Mouse (Mus musculus) lung, postnatal 14 days (tissue): Measurements from ENCODE around the gene Fam228b.
A peak's percentile ranks its signal among the peaks of the same experiment; 100 is the strongest.
"Not testable (repeated sequence)": the region's sequence is repeated elsewhere in the genome, so short reads cannot be mapped to it uniquely, and the experiment has no call there.

Experiments
- DNase-seq: peaks from one replicate; pipeline ENCODE4 v3.0.0; 2021

Fam228b gene

DNA sequence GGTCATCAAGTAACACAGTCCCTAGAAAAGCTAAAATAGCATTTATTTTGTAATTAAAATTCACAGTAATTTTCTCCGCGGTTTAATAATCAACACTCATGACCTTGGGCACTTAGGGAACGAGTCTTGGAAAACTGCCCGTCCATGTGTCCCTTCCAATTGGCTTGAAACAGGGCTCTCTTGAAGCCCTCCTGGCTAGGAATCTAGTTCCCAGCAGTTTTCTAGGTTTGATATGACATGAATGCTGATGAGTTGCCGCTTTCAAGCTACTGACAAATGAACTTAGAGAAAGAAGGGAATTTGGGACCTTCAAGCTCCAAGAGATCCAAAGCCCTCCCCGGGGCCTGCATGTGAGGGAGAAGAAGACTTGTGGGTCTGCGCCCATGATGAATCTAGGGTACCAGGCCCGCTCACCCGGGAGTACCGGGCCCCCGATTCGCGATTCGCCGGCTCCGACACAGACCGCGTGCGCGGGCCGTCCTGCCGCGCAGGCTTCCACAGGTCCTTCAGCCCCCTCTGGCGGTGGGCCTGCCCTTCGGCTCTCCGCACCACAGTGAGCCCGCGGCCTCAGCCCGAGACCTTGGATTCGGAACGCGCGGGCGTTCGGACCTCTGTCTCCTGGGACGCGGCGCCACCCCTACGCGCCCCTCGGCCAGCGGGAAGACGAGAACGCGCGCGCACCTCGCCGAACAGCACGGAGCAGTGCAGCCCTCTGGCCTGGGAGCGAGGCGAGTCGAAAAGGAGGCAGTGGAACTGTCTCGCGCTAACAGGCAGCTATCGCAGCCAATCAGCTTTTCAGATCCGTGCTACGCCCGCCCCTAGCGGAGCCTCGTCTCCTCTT is at the start of gene Fam228b, which contains the start of gene Pfn4:
TSS of gene Fam228b (minus strand) at position 776 of the 841 bp plus-strand sequence.
TSS of gene Pfn4 (plus strand) at position 531 of the 841 bp plus-strand sequence.
- DNase-seq: peak; percentile 97

GRCm38 (mm10) chr12:4817361-4818101 is 48.5 kb upstream of the Fam228b start, which contains the start of gene Sf3b6:
TSS of gene Sf3b6 (plus strand) at chr12:4817544.
- DNase-seq: peak; percentile 99

GRCm38 (mm10) chr12:4816680-4817360 is 47.8 kb upstream of the Fam228b start:
- no peak for DNase-seq

- peak; percentile 38 for DNase-seq
Observed at GRCm38 (mm10) chr12:4813636-4814035, 44.6 kb upstream of the Fam228b start.

- DNase-seq: no peak
Observed at GRCm38 (mm10) chr12:4811705-4812104, 42.6 kb upstream of the Fam228b start.

- no peak for DNase-seq
Observed at GRCm38 (mm10) chr12:4811036-4811435, 42.0 kb upstream of the Fam228b start.

DNA sequence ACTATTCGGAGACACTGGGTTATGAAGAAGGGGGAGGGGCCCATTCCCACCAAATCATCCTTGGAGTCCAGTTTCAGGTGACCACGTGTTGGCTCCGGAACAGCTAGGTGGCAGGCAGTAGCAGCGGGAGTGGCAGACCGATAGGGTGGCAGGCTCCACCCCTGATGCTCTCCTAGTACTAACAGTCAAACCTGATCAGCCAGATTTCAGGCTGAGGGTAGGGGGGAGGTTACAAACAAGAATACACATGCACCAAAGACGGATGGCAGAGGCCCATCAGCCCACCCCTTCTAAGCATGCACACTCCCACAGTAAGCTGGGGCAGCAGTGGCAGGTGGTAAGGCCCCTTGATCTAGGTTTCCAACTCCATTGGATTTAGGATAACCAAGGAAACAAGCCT is 28.4 kb upstream of the Fam228b start:
- not testable (repeated sequence) for DNase-seq

DNA sequence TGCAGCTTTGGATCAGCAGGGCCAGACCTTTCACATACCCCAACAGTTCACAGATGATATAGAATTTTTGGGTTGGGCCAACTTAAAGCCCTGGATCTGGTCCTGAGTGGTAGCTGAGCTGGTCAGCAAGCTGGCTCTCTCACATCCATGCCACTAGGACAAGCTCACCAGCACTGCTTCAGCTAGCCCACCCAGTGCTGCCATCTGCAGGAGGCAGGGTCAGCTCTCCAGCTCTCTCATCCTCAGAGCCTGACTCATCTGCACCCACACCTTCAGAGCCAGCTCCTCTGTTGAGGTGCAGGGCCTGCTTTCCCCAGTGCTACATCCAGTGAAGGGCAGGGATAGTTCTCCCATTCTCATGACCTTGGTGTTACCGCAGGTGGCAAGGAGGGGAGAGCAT is 24.7 kb upstream of the Fam228b start:
- DNase-seq: peak; percentile 10

GRCm38 (mm10) chr12:4788128-4788527 is 19.1 kb upstream of the Fam228b start:
- DNase-seq: not testable (repeated sequence)

DNA sequence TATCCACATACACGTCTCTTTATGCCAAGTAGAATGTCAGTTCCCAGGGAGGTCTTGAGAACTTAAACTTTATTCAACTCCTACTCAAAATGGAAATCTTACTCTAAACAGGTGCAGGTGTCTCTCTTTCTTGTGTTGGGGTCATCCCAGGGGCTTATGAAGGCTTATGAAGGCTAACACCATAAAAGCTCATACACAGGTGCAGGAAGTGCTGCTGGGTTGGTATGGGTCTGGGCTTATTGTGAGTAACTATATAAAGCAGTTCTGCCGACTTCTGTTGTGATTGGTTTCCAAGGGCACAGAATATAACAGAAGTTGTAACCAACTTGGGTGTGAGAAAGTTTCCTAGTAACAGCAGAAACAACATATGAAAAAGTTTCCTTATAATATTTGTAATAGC is 15.4 kb upstream of the Fam228b start:
- DNase-seq: no peak

GRCm38 (mm10) chr12:4783598-4783997 is 14.5 kb upstream of the Fam228b start:
- DNase-seq: no peak

DNA sequence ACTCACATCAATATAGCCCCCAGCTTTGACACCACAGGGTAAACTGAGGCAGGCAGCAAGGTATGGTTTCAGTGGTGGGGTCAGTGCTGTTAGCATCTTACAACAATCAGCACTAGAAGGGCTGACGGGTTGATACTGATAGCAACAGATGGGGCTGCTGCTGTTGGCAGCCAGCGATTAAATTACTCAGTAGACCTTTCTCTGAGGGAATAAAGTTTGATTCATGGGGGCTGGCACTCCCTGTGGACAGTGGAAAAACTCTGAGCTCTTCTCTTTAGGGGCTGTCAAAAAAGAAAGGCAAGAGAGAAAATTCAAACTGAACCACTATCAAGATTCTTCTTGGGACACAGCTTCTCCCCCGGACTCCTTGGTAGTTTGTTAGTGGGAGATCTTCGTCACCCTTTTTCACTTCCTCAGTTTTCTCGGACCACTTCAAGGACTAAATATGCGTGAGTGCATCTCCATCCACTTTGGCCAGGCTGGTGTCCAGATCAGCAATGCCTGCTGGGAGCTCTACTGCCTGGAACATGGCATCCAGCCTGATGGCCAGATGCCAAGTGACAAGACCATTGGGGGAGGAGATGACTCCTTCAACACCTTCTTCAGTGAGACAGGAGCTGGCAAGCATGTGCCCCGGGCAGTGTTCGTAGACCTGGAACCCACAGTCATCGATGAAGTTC is 12.8 kb upstream of the Fam228b start:
- DNase-seq: not testable (repeated sequence)

- no peak for DNase-seq
Observed at GRCm38 (mm10) chr12:4781270-4781669, 12.2 kb upstream of the Fam228b start.

DNA sequence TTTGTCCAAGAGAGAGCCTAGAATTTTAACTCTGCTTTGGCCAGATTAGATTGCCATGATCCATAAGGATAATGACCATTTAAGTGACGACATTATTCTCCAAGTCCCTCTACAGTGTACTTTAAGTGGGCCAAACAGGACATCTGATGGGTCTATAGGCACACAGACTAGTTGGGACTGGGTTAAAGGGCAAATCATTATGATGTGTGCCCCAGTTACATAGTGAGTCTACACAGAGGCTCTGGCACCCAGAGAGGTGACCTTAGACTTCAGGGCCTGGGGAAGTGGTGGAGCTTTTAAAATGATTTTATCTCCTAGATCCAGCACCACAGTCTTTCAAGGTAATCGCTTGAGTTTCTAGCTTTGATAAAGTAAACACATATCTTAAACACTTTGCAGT is 11.2 kb upstream of the Fam228b start:
- no peak for DNase-seq

GRCm38 (mm10) chr12:4777734-4778133 is 8.7 kb upstream of the Fam228b start:
- no peak for DNase-seq

DNA sequence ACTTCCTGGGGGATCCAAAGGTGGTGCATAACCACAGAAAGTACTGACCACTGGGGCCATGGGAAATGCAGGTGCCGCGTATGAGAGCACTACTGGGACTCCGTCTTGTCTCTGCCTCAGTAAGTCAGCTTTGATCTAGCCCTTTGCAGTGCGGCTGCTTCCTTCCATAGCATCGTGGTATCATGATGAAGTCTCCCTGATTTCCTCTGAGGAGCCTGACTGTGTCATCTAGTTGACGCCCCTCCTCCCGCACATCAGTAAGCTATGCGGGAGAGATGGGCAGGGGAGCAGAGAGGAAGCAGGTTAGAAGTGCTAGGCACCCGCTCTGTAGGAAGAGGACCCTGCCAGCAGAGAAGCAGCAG is 6.5 kb upstream of the Fam228b start:
- no peak for DNase-seq

- DNase-seq: no peak
Observed at GRCm38 (mm10) chr12:4774895-4775587, 6.0 kb upstream of the Fam228b start.

DNA sequence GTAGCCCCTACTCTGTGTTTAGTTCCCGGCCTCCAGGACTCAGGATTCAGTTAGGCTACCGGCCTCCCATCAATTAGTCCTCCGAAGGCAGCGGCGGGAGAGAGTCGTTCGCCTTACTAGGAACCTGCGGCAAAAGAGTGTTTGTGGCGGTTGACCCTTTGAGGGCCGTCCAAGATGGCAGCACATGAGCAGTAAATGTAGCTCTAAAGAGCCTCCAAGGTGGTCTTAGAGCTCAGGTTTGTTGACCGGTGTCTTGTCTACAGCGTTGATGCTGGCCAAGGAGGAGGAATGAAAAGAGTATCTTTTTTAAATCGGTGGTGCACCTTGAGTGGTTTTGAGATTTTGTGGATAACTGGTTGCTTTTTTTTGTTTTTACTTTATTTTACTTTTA is 261 bp upstream of the Fam228b start:
- no peak for DNase-seq

- no peak for DNase-seq
Observed at GRCm38 (mm10) chr12:4757060-4757459, 12.0 kb downstream of the Fam228b start.

DNA sequence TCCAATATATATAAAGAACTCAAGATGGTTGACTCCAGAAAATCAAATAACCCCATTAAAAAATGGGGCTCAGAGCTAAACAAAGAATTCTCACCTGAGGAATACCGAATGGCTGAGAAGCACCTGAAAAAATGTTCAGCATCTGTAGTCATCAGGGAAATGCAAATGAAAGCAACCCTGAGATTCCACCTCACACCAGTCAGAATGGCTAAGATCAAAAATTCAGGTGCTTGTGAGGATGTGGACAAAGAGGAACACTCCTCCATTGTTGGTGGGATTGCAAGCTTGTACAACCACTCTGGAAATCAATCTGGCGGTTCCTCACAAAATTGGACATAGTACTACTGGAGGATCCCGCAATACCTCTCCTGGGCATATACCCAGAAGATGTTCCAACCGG is 14.6 kb downstream of the Fam228b start:
- DNase-seq: not testable (repeated sequence)

DNA sequence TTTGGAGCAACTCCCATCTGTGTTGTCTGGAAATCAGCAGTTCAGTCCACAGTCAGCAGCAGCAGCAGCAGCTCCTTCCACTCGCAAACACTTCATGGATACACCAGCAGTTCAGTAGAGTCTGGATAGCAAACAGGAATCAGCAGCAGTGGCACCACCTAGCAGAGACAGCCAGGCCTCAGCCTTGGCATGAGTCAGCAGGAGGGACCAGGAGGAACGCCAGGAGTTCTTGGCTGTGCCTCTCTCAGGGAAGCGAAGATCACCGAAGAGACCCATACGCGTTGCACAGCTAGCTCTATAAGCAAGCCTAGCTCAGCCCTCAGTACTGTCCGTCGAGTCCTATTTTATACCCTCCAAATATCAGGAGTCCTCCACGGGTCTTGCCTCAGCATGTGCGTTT is 24.6 kb downstream of the Fam228b start:
- DNase-seq: no peak

- DNase-seq: no peak
Observed at GRCm38 (mm10) chr12:4742183-4742582, 26.9 kb downstream of the Fam228b start.
